ENCODE assay signal across 12 mouse cellular contexts in the genomic region with DNA sequence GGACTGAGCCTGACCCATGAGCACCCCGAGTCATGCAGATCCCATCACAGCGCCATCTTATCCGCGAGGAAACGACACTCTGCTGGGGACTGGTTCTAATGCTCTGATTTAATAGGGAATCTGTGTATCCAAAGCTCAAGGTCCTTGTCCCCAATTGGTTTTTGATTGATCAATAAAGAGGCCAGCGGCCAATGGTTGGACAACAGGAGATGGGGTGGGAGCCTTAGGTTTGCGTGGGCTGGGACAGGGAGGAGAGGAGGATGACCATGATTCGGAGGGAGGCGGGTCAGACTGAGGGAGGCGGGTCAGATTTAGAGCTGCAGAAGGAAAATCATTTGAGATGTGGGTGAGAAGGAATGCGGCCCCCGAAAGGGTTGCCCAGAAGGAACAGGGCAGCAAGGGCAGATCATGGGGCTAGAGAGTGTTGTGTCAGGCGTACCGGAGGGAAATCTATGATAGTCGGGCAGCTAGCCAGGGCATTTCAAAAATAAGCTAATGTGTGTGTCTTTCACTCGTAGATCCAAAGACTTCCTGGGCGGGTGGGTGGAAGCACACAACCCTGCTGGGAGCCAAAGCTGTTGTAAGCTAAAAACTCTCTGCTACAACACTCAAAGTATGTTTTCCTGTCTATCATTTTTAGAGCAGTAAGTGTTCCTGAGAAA.
A peak's percentile ranks its signal among the peaks of the same experiment; 100 is the strongest.
DNase-seq lines count a peak whose midpoint lies in the region; ATAC-seq and TF ChIP-seq lines count a peak whose summit lies in the region.
"Had no signal": no experiment of that assay in that cellular context is flagged by ENCODE, and none has a peak within 500 bp of the region (broad histone marks: within the 10 kb centered on the region; RNA-seq: fewer than 3 reads in every experiment).

No protein-coding gene starts in this region.

- H3K4me1 ChIP-seq in heart, adult 2 months (ENCODE audit: control insufficient read depth, insufficient read depth, low read length), result peaks cover 15% of the 10 kb centered on the region
- H3K4me1 ChIP-seq: liver, embryonic 15.5 days had no signal

- no peak for ATAC-seq in erythroid progenitor cell, adult 5-6 weeks (replicated peaks; ENCODE audit: low FRiP score, poor library complexity, severe bottlenecking)

- no peaks in the 10 kb centered on the region for H3K79me2 ChIP-seq in heart, adult 2 months (replicated peaks; ENCODE audit: control insufficient read depth, insufficient read depth, low read length)

- peak; percentile 29 to 31 for DNase-seq in heart, adult 18-20 months
- DNase-seq in heart, adult 2 months, result no peak
- peak; percentile 27 for DNase-seq in urinary bladder, postnatal 14 days (ENCODE audit: low spot score)
- DNase-seq in urinary bladder, postnatal 10 days (ENCODE audit: low spot score), result no peak
- peak; percentile 38 for DNase-seq in layer of hippocampus, adult 9-11 months
- no peak for DNase-seq in thymus, postnatal 14 days
- DNase-seq in frontal cortex, adult 2 months (ENCODE audit: extremely low spot score in 1 of 2, low spot score in 1 of 2), result no peak
- DNase-seq: cerebellum, adult 9-10 months; gastrocnemius, postnatal 36 days; thymus, adult 2 months had no signal

- TF ChIP-seq EP300 in heart, adult 2 months (IDR thresholded peaks at IDR 0.05; ENCODE audit: insufficient read depth, low read depth, low read length), result no peak

- 55% methylated on average over 17 of the region's 17 CpGs for WGBS in heart, adult 2 months

- TF ChIP-seq CTCF in heart, adult 2 months (IDR thresholded peaks at IDR 0.05), result no peak

- no peak overlapping the region for H3K9ac ChIP-seq in heart, adult 2 months (ENCODE audit: low read depth, low read length)
- H3K9ac ChIP-seq: liver, embryonic 15.5 days had no signal

- H3K27me3 ChIP-seq in heart, adult 2 months (ENCODE audit: control insufficient read depth, insufficient read depth, low read length), result no peaks in the 10 kb centered on the region
- H3K27me3 ChIP-seq: liver, embryonic 15.5 days had no signal

- H3K36me3 ChIP-seq in heart, adult 2 months (ENCODE audit: control insufficient read depth, insufficient read depth, low read length), result no peaks in the 10 kb centered on the region
- H3K36me3 ChIP-seq: liver, embryonic 15.5 days had no signal

- no peak for TF ChIP-seq POLR2A in heart, adult 2 months (IDR thresholded peaks at IDR 0.05; ENCODE audit: insufficient read depth, low read depth, low read length)

- no peak overlapping the region for H3K27ac ChIP-seq in heart, adult 2 months
- H3K27ac ChIP-seq: liver, embryonic 15.5 days had no signal

- H3K4me3 ChIP-seq in heart, adult 2 months, result no peak overlapping the region
- H3K4me3 ChIP-seq: liver, embryonic 15.5 days had no signal

- intact Hi-C loops in heart, adult 2 months (cut with DNase I), result no loop called here

Comparison
In these comparisons a context has a peak if more than half of its experiments do, and no peak if none do; other contexts are left out.
1. DNase-seq: peak in heart, adult 18-20 months (2 of 2), urinary bladder, postnatal 14 days (single experiment) and layer of hippocampus, adult 9-11 months (single experiment); none in heart, adult 2 months (0 of 2), urinary bladder, postnatal 10 days (single experiment), thymus, postnatal 14 days (single experiment) and frontal cortex, adult 2 months (0 of 2).